Mouse (Mus musculus): ENCODE measurements around the gene Calcoco1. TPM values are rescaled to one million over a fixed set of nuclear protein-coding genes. Genes with fewer than 3 reads are reported as not detected.

Gene Calcoco1
- polyA plus RNA-seq, 1 experiment = 60.6 TPM

- H3K27me3 ChIP-seq (replicated peaks; ENCODE audit: control insufficient read depth, insufficient read depth, low read length) = no peaks in the 10 kb centered on the region; the same call in 1 of the 2 replicates
- H3K4me1 ChIP-seq (ENCODE audit: control insufficient read depth, insufficient read depth, low read length) = 0 out of 2 replicates have a peak, but pooled peaks cover 5% of the 10 kb centered on the region
- TF ChIP-seq POLR2A (IDR thresholded peaks at IDR 0.05; ENCODE audit: low read depth, low read length) = no peak
- TF ChIP-seq CTCF (conservative IDR thresholded peaks at IDR 0.05; ENCODE audit: insufficient read depth, insufficient read length, low read depth, low read length) = no peak
- peak; percentile 85 for DNase-seq
- H3K36me3 ChIP-seq (ENCODE audit: control insufficient read depth, insufficient read depth, low read length) = no peaks in the 10 kb centered on the region
- WGBS = 1% methylated on average over 11 of the region's 11 CpGs
- no peak overlapping the region for H3K4me3 ChIP-seq (ENCODE audit: insufficient read depth, low read depth, low read length)
- no peak overlapping the region for H3K27ac ChIP-seq (ENCODE audit: insufficient read depth, low read depth, low read length)
Measured at GRCm38 (mm10) chr15:102693600-102693999, 28.4 kb downstream of the Calcoco1 start.

GRCm38 (mm10) chr15:102692991-102693411, 29.0 kb downstream of the Calcoco1 start:
- Histone ChIP-seq H3K4me1 (ENCODE audit: control insufficient read depth, insufficient read depth, low read length) (0 out of 2 replicates have a peak, but pooled peaks cover 5% of the 10 kb centered on the region), H3K36me3 (ENCODE audit: control insufficient read depth, insufficient read depth, low read length) (no peaks in the 10 kb centered on the region), H3K27ac (ENCODE audit: insufficient read depth, low read depth, low read length) (no peak overlapping the region), H3K27me3 (replicated peaks; ENCODE audit: control insufficient read depth, insufficient read depth, low read length) (no peaks in the 10 kb centered on the region; the same call in 1 of the 2 replicates), H3K4me3 (ENCODE audit: insufficient read depth, low read depth, low read length) (peak overlapping the region; percentile 44)
- peak; percentile 62 for DNase-seq
- WGBS = under 1% methylated on average over 32 of the region's 32 CpGs
- TF ChIP-seq POLR2A (IDR thresholded peaks at IDR 0.05; ENCODE audit: low read depth, low read length) (no peak), CTCF (conservative IDR thresholded peaks at IDR 0.05; ENCODE audit: insufficient read depth, insufficient read length, low read depth, low read length) (peak; percentile 30)

GRCm38 (mm10) chr15:102692321-102692804, 29.6 kb downstream of the Calcoco1 start:
- no peaks in the 10 kb centered on the region for H3K36me3 ChIP-seq (ENCODE audit: control insufficient read depth, insufficient read depth, low read length)
- 11% methylated on average over 26 of the region's 26 CpGs for WGBS
- H3K4me3 ChIP-seq (ENCODE audit: insufficient read depth, low read depth, low read length) = no peak overlapping the region
- TF ChIP-seq CTCF (conservative IDR thresholded peaks at IDR 0.05; ENCODE audit: insufficient read depth, insufficient read length, low read depth, low read length) (no peak), POLR2A (IDR thresholded peaks at IDR 0.05; ENCODE audit: low read depth, low read length) (no peak)
- DNase-seq = no peak
- 0 out of 2 replicates have a peak, but pooled peaks cover 5% of the 10 kb centered on the region for H3K4me1 ChIP-seq (ENCODE audit: control insufficient read depth, insufficient read depth, low read length)
- no peak overlapping the region for H3K27ac ChIP-seq (ENCODE audit: insufficient read depth, low read depth, low read length)
- H3K27me3 ChIP-seq (replicated peaks; ENCODE audit: control insufficient read depth, insufficient read depth, low read length) = no peaks in the 10 kb centered on the region; the same call in 1 of the 2 replicates

DNA sequence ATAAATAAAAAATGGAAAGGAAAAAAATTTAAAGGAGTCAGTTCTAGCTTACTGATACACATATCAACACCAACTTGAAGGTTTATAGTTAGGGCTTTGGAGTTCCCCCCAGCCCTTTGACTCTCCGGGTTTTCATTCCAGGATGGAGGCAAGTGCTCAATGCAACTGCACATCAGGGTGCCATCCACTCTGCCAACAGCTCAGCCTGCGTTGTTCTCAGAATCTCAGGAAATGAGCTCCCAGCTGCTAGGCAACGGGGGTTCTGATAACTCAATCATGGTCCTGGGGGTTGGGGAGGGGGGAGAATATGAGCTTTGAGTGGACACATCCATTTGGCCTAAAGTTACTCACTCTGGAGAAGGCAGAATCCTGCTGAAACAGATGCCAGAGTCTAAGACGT, 36.2 kb downstream of the Calcoco1 start:
- no peak for DNase-seq
- Histone ChIP-seq H3K4me3 (ENCODE audit: insufficient read depth, low read depth, low read length) (no peak overlapping the region), H3K27ac (ENCODE audit: insufficient read depth, low read depth, low read length) (no peak overlapping the region), H3K27me3 (replicated peaks; ENCODE audit: control insufficient read depth, insufficient read depth, low read length) (no peaks in the 10 kb centered on the region), H3K4me1 (ENCODE audit: control insufficient read depth, insufficient read depth, low read length) (no peaks in the 10 kb centered on the region), H3K36me3 (ENCODE audit: control insufficient read depth, insufficient read depth, low read length) (no peaks in the 10 kb centered on the region)
- TF ChIP-seq CTCF (conservative IDR thresholded peaks at IDR 0.05; ENCODE audit: insufficient read depth, insufficient read length, low read depth, low read length) (no peak), POLR2A (IDR thresholded peaks at IDR 0.05; ENCODE audit: low read depth, low read length) (no peak)
- 63% methylated on average over 4 of the region's 4 CpGs for WGBS

DNA sequence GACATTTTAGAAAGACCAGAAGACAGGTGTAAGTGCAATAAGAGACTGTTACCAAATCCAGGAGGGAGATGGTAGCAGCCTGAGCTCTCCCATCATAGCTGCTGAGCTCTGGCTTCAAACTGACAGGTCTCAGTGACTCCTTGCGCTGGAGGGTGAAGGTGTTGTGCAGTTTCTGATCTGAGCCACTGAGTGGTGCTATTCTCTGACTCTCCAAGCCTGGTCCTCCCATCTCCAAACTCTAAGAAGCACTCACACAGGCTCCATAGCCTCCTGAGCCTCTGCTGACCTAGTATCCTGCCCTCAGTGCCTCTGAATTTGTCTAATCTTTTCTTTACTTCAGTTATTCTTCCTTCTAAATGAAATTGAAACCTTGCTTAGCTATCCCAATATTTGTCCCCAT, 38.3 kb downstream of the Calcoco1 start:
- 33% methylated on average over 1 of the region's 1 CpGs for WGBS
- no peaks in the 10 kb centered on the region for H3K4me1 ChIP-seq (ENCODE audit: control insufficient read depth, insufficient read depth, low read length)
- DNase-seq = peak; percentile 14
- TF ChIP-seq CTCF (conservative IDR thresholded peaks at IDR 0.05; ENCODE audit: insufficient read depth, insufficient read length, low read depth, low read length) = peak; percentile 57
- TF ChIP-seq POLR2A (IDR thresholded peaks at IDR 0.05; ENCODE audit: low read depth, low read length) = no peak
- H3K36me3 ChIP-seq (ENCODE audit: control insufficient read depth, insufficient read depth, low read length) = no peaks in the 10 kb centered on the region
- no peak overlapping the region for H3K4me3 ChIP-seq (ENCODE audit: insufficient read depth, low read depth, low read length)
- H3K27me3 ChIP-seq (replicated peaks; ENCODE audit: control insufficient read depth, insufficient read depth, low read length) = no peaks in the 10 kb centered on the region
- H3K27ac ChIP-seq (ENCODE audit: insufficient read depth, low read depth, low read length) = no peak overlapping the region

- Histone ChIP-seq H3K36me3 (ENCODE audit: control insufficient read depth, insufficient read depth, low read length) (no peaks in the 10 kb centered on the region), H3K4me3 (ENCODE audit: insufficient read depth, low read depth, low read length) (no peak overlapping the region), H3K27ac (ENCODE audit: insufficient read depth, low read depth, low read length) (no peak overlapping the region), H3K27me3 (replicated peaks; ENCODE audit: control insufficient read depth, insufficient read depth, low read length) (no peaks in the 10 kb centered on the region), H3K4me1 (ENCODE audit: control insufficient read depth, insufficient read depth, low read length) (peaks cover 3% of the 10 kb centered on the region; the same call in 1 of the 2 replicates)
- TF ChIP-seq CTCF (conservative IDR thresholded peaks at IDR 0.05; ENCODE audit: insufficient read depth, insufficient read length, low read depth, low read length) (0 out of 2 replicates have a peak, but pooled peaks have one; percentile 17), POLR2A (IDR thresholded peaks at IDR 0.05; ENCODE audit: low read depth, low read length) (no peak)
- DNase-seq = no peak
- WGBS = 95% methylated on average over 2 of the region's 2 CpGs
Measured at GRCm38 (mm10) chr15:102676345-102676744, 45.6 kb downstream of the Calcoco1 start.

DNA sequence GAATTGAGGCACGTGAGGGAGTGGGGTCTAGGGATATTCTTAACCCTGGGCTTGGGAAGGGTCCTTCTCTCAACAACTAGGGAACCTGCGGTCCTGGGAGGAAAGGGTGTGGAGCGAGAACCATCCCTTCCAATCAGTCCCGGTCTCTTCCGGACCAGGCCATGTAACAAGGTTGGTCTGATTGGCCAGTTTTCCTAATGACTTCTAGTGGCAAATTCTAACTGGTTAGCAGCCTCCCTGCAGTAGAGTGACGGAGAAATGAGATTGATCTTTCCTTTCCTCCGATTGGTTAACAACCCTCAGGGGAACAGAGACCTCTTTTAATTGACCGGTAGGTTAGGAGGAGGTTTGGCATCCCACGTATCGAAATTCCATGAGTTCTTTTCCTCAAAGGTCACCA, 48.4 kb downstream of the Calcoco1 start:
- DNase-seq = peak; percentile 85
- peak; percentile 9 for TF ChIP-seq POLR2A (IDR thresholded peaks at IDR 0.05; ENCODE audit: low read depth, low read length)
- TF ChIP-seq CTCF (conservative IDR thresholded peaks at IDR 0.05; ENCODE audit: insufficient read depth, insufficient read length, low read depth, low read length) = no peak
- WGBS = 24% methylated on average over 10 of the region's 10 CpGs

More for the DNA sequence above, 48.4 kb downstream of the Calcoco1 start:
- peak overlapping the region; percentile 93 for H3K27ac ChIP-seq (ENCODE audit: insufficient read depth, low read depth, low read length)
- no peaks in the 10 kb centered on the region for H3K27me3 ChIP-seq (replicated peaks; ENCODE audit: control insufficient read depth, insufficient read depth, low read length)
- H3K4me3 ChIP-seq (ENCODE audit: insufficient read depth, low read depth, low read length) = peak overlapping the region; percentile 33; the same call in 1 of the 2 replicates
- peaks cover 6% of the 10 kb centered on the region for H3K4me1 ChIP-seq (ENCODE audit: control insufficient read depth, insufficient read depth, low read length)
- H3K36me3 ChIP-seq (ENCODE audit: control insufficient read depth, insufficient read depth, low read length) = no peaks in the 10 kb centered on the region

Measured in kidney, adult 2 months (tissue).